Mouse (Mus musculus) hindlimb bud, embryonic 11.5 days (tissue): ENCODE measurements at regions not wholly inside any gene's neighbourhood (a gene's known extent, or its start where the extent isn't known, plus 50 kb on each side); places are given as distances from the start of the nearest gene placed in this dataset.

Experiments used
- DNase-seq: peaks from one replicate; pipeline ENCODE4 v3.0.0-alpha.2; 2012; ENCODE audit warnings: low read depth, low spot score; ENCODE audit errors: extremely low spot score

DNA sequence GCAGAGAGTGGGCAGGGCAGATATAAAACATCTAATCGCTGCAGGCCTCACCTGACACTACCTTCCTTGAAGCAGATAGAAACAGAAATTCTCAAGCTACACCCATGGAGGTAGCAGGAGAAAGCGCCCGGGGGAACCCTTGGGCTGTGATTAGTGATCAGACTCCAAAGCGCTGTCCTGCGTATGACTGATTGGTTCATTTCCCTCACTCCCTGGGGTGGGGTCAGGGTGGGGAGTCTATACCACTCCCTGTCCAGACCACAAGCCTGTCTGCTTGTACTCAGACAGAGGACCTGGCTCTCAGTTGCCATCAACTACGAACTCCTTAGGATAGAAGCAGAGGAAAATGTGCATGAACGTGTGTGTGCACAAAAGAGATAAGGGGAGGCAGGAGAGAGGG is 77.7 kb downstream of the Gm826 start:
- DNase-seq = no peak

DNA sequence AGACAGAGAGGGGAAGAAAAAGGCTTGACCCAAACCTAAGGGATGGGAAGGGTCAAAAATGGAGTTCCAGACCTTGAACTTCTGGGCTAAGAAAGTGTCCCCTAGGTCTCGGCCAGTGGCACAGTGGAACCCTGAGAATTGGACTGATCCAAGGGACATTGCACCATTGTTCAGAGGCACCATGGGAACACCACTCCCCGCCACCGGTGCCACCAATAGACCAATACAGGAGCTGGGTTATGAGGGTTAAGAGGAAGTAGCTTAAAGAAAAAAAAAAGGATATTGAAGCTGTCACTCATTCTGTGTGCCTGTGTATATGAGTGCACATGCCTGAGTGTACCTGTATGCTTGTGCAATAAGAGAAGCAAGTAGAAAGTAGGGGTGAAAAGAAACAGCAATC is 83.7 kb downstream of the Gm826 start:
- no peak for DNase-seq

DNA sequence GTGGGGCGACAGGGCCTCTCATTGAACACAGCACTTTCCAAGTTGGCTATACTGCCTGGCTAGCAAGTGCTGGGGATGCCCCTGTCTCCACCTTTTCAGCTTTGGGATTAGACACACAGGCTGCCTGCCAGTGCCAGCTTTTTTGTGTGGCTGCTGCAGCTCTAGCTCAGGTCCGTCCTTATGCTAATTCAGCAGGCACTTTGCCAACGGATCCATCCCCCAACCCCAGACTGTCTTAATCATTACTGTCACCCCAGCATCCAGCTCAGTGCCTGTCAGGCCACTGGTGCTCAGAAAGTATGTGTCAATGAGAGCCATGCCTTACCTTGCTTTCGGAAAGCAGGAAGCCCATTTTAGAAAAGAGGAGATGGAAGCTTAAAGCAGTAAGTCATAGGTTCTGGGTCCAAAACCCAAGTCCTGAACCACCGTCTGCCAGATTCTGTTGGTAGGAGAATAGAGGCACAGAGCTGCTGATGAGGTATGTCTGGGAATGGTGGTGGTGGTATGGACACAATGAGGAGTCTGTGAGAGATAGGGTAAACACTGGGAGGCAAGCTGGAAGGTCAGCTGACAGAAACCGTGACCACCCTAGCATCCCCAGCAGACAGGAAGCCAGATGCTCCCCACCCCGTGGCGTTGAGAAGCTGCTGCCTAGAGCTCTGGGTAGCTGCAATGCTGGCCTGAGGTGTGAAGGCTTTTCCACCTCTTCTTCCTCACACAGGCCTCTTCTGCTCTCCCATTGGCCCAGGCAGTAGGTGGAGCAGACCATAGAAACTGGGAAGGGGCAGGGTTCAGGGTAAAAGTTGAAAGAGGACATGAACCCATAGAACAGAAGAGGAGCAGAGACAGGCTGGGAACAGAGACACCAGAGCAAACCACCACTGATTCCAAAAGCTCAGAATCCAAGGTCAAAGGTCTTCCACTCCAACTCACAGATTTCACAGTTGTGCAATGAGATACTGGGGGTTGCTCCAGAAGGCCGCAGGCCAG is 84.6 kb downstream of the Gm826 start:
- no peak for DNase-seq

DNA sequence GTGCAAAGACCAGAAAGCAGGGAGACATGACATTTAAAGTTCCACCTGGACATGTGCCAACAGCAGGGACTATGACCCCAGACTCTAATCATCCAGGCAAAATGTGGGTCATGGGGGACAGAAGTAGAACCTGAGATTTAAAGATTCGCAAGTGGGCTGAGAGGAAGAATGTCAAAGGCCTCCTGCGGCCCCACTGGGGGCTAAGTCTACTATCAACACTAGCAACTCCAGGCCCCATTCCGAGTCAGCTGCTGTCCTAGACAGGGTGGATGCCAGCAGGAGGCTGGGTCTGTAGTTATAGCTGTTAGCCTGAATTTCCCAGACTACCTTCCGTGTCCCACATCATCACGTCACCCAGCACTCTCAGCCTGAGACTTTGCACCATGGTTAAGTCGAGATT is 86.7 kb downstream of the Gm826 start:
- no peak for DNase-seq

DNA sequence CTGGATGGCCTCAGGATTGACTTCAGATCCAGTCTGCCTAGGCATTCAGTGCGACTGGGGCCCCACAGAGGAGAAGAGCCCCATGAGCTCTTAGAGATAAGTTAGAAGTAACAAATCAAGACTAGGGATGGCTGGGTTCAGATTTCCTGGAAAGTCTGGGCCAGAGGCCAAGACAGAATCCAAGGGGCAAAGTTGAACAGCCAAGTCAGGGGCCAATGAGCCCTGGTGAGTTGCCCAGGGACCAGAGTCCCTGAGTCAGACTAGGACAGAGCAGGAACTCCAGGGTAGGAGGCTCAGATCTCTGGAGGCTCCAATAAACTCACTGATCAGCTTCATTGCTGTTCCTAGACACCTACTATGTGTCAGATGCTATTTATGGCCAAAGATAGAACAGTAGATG is 87.6 kb downstream of the Gm826 start:
- DNase-seq = no peak

DNA sequence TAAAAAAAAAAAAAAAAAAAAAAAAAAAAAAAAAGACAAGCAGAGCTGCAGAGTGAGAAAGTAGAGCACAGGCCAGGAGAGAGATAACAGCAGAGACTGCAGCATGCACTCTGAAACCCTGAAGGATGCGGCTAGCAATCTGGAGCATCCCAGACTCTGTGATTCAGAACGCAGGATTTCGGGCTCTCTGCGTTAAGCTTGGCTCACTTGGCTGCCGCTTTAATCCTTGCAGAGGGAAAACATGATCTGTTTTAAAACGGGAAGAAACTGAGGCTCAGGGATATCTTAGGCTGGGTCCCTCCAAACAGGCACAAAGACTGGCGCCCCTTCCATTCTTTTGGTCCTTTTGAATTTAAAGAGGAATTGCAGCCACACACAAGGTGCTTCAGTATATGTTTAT is 89.1 kb downstream of the Gm826 start:
- DNase-seq = no peak

DNA sequence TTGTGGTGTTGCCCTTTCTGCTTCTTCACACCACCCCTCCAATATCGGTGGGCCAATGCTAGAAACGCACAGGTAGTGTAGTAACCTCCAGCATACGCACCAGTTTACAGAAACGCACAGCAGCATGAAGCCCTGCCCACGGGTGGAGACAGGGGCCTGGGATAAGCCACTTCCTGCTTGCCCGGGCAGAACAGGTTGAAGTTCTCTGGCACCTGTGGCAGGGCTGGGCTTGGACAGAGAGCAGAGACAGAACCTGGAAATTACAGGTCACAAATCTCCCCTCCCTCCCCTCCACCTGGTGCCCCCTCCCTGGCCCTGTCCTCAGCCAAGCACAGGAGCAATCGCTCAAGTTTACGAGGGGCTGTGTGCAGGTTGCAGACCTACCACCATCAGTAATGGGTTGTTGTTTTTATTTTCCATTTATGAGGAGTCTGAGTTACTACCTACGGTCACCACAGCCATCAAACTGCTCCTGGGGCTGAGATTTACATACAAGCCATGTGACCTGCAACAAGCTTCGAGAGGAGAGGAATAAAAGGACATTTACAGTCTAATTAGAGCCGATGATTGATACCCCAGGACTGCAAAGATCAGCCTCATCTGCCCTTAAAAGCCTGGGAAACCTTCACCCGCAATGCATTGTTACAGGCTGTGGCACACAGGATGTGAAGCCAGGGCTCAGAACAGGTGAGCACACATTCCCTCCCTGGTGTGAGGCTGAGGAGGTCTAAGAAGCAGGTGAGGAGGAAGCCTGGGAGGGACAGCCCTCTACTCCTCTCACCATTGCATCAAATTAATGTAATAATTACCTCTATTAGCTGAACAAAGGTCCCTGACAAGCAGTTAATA is 93.2 kb downstream of the Gm826 start:
- DNase-seq = peak; percentile 22

DNA sequence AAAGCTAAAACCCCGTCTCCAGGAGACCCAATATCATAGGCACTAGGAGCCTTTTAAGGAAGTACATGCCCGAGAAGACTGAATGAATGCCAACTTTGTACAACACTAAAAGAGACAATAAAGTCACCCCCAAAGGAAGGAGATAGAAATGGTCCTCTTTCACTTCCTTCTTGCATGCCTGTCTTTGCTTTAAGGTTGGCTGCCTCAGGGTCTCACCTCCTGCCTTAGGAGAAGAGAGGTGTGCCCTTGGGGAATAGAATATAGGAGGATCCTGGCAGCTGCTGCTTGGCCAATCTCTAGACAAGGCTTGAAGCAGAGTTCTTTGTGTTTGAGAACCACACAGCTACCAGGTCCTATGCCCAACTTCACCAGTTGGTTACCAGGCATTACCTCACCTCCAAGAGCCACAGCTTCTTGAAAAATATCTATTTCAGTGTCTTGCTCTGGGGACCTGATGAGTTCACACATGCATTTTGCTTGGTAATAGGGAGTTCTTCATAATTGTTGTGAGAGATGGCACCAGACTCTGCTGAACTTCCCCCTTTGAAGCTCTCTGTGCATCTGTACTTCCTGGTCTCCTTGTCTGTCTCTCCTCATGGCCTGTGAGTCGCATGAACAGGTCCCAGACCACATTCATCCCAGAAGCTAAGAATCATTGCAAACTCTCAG is 96.4 kb downstream of the Gm826 start:
- no peak for DNase-seq

DNA sequence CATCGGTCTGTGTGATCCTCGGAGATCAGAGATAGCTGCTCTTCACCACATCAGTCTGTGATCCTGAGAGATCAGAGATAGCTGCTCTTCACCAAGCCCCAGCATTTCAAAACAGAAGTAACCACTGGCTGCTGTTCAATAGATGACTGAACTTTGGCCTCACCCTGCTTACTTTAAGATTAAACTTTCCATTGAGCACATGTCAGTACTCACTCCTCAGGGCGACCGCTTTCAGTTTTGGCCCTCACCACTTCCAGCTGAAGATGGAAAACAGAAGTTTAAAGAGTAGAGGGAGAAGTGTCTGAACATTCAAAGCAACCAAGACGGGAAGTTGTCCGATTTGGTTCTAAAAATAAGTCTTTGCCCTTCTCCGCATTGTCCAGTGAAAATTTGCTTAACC is 97.2 kb downstream of the Gm826 start:
- DNase-seq = no peak

DNA sequence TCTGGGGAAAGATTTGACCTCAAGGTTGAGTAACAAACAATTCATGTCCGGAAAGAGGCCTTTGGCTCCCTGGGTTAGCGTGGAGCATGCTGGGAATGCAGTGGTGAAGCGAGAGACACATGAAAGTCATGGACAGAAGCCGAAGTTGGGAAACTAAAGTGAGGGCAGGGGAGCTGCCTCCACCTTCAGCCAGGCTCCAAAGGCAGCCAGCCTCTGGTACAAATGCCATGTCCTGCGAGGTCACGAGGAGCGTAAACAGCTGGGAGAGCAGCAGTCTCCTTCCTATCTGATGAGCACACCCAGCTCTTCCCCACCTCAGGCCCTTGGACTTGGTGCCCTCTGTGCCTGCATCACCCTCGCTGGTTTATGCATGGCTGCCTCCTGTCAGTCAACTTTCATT is 103.2 kb downstream of the Gm826 start:
- no peak for DNase-seq

DNA sequence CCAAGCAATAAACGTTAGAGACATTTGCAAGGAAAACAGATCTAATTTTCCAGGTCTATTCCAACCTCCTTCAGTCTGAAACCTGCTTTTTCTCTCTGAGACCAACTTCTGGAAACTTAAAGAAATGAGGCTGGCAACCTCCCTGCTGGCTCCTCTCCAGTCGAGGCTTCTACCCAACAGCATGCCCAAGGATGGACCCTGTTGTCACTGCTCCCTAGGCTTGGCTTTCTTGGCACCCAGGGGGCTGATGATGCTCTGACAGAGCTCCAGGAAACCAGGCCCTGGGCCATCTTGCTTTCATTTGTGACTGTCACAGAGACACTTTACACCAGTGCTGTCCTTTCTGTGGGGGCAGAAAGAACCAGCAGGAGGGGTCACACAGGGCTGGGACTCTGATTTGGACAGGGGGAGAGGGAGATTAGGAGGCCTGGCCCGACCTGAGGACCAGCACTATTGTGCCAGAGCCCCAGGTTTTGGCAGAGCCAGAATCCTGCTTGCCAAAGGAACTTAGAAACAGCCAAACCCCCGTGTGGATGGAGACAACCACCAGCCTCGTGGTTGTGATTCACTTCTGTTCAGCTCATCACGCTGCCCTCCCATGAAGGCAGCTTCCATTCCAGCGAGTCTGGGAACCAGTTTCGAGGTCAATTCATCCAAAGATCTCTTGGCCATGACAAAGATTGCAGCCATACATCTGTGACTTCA is 105.5 kb downstream of the Gm826 start:
- DNase-seq = no peak

DNA sequence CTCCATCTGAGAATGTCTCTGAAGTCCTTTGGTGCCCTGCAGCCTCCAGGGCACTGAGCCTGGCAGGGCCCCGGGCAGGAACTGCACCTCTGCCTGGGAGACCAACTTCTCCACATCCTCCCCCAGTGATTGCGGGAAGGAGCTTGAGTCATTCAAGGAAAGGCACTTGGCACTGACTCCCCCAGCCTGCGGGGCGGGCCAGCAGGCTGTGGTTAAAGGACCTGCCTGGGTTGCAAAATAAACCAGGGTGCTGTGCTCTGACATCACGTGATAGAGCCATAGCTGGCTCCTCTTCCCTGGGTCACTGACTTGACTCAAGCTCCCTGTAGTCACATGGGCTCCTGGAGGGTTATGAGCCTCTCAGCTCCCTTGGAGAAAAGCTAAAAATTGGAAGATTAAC is 108.5 kb downstream of the Gm826 start:
- no peak for DNase-seq

DNA sequence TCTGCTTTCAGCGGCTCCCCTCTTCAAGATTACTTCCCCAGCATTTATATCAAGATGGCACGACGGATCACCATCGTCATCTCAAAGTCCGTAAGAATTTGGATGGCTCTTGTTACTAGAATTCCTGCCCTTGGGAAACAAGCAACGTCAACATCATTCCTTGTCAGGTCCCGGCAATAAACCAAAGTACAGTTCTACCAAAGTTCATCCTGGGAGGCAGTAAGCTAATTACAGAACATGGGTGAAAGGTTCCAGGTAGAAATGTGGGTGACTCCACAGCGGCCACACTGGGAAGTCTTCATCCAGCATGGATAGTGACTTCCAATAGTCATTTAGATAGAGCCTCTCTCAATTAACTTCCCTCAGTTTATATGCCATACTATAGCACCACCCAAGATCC is 110.6 kb downstream of the Gm826 start:
- no peak for DNase-seq

DNA sequence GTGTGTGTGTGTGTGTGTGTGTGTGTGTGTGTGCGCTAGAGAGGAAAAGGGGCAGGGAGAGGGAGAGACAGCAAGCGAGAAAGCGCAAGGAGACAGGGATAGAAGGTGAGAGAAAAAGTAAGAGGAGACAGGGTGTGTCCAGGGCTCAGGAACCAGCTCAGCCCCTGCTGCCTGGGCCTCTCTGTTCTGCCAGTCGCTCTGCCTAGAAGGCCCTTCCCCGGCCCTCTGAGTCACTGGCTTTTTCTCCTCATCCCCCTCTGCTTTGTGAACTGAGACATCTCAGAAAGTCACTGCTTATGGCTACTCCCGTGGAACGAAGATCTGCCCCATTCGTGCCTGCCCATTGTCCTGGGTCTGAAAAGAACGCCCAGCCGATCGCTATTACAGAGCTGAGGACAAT is 112.2 kb downstream of the Gm826 start:
- no peak for DNase-seq

DNA sequence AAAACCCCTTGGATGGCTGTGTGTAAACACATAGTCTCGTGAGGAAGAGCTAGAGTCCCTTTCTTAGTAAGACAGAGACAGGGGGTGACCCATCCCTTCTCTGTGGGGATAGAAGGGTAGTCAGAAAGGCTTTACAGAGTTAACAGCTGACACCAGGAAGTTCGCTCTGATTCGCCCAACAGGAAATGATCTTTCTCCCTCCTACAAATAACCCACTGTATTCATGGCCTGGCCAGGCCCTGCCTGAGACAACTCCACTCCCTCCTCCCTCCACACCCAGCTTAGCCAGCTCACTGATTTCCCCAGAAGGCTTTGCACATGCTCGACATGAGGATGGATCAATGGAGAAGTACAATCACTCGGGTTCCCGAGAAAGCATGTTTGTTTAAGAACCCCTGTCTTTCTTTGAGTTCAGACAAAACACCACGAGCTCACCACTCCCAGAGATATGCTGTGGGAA is 113.4 kb downstream of the Gm826 start:
- no peak for DNase-seq

DNA sequence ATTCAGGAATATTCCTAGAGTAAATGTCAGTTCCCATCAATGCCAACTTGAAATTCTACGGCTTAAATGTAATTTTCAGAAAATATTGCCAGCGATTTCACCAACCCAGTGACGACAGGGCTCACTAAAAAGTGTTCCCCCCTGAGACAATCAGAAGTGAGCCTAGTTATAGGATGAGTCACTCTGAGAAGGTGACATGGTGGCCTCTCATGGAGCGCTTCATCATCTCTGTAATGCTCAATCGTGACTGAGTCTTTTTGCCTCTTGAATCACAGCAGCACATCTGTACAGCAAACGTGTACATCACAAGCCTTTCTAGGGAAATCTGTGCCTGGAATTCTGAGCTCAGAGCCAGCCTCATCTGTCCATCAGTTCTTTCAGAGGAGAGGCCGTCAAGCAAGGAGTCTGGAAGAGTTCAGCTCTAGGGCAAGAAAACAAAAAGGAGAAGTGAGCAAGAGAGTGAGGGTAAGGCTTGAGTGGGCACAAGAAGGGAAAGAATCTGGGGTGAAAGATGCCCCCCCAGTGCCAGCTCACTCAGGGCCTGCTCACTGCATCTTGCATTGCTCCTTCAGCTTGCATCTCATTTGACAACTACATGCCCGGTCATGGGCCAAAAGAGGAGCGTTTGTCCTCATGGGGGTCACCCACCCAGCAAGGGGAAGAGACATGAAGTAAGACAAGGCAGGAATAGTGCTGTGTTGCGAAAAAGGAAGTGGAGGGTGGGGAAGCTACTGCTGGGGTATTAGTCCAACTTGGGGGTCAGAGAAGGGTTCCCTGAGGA is 119.7 kb downstream of the Gm826 start:
- no peak for DNase-seq

DNA sequence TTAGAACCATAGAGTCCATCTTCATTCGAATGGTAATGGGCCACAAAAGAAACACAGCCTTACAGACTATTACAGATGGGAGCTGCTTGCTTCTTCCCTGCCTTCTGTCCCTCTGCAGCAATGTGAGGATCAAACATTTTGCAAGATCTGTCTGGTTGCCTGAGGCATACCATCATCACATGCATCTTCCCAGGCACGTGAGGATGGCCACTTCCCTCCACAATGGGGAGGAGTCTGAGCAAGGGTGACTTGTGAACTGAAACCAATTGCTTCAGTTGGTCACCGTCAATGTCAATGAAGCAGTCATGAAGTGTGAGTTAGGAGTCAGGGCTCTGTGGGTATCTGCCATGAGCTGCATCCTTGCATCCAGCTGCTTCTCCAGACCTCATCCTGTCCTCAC is 123.5 kb downstream of the Gm826 start:
- DNase-seq = no peak

DNA sequence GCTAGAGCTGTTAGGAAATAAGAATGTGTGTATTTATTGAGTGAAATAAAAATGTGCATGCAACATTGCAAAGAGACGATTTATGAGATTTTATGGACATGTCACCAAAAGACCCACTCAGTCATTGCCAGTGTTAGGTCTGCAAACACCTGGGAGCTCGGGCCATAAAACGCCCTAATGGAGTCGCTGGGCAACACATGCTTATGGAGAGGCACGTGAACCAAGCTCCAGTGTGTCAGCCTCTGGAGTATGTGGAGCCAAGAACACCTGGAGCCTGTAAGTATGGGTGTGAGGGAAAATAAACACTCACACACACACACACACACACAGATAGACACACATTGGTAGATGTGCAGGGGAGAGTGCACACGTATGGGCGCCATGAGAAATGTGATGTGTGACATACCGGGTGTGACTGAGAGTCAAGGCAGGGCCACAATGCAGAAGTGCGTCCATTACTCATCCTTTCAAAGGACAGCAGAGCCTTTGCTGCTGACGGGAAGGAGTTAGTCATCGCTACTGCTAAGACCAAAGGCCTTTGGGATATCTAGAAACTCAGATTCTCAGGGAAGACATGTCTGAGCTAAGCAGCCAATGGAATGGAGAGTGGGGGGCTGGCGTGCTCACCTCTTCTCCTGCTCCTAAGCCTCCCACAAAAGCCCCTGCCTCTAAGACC is 124.2 kb downstream of the Gm826 start:
- no peak for DNase-seq

DNA sequence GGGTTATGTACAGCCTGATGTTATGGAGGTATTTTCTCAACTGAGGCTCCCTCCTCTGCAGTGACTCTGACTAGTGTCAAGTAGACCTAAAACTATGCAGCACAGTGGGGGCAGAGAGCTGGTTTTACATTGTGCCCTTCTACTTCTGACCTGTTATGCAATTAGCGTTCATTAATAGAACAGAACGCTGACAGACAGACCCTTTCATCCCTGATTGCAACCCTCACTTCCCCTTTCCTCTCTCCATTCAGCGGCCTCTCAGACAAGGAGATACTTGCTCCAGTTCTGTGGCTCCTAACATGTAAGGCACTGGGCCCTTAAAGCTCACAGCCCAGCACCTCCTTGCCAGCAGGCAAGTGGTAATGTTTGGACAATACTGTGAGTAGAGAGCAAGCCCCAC is 125.7 kb downstream of the Gm826 start:
- no peak for DNase-seq
